Mouse (Mus musculus): Measurements from ENCODE around the gene Tmem140. TPM values are rescaled to one million over a fixed set of nuclear protein-coding genes. Genes with fewer than 3 reads are reported as not detected.

Gene Tmem140
- polyA plus RNA-seq, 1 experiment from 2014 or later, result 1.1 TPM

DNA sequence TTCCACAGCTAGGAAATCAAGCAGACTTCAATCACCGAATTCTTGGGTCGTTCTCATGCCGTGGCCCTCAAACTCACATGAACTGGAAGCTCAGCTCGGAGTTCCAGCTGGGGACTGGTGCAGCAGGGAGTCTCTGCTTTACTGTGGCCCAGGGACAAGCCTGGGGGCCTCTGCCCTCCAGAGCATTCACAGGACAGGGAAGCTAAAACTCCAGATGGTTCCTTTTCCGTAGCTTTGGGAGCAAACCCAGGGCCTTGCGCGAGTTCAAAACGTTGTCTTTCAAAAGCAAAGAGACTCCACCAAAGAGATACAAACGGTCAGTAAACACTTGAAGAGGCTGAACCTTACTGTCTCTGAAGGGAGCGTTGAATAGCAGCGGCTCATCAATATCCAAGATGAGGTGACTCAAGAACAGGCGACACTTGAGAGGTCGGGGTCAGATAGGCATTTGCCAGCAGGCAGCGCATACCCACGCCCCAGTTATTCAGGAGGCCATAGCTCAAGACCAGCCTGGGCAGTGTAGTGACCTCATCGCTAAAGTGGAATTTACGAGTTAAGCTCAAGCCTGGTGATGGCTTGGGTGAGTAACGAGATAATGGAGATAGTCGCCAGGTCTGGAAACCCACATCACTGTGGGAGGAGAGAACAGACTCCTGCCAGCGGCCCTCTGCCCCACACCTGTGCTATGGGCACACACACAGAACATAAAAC is 5.7 kb downstream of the Tmem140 start:
- no peaks in the 10 kb centered on the region for H3K4me1 ChIP-seq
- H3K9ac ChIP-seq (replicated peaks), result no peak overlapping the region
- no peaks in the 10 kb centered on the region for H3K9me3 ChIP-seq (replicated peaks)
- no peak overlapping the region for H3K4me2 ChIP-seq
- H3K27ac ChIP-seq (replicated peaks), result no peak overlapping the region
- H3K4me3 ChIP-seq (replicated peaks), result no peak overlapping the region
- WGBS, result 80% methylated on average over 20 of the region's 20 CpGs
- no peak for ATAC-seq (ENCODE audit: low FRiP score)
- H3K36me3 ChIP-seq, result no peaks in the 10 kb centered on the region
- no peaks in the 10 kb centered on the region for H3K27me3 ChIP-seq (replicated peaks)

DNA sequence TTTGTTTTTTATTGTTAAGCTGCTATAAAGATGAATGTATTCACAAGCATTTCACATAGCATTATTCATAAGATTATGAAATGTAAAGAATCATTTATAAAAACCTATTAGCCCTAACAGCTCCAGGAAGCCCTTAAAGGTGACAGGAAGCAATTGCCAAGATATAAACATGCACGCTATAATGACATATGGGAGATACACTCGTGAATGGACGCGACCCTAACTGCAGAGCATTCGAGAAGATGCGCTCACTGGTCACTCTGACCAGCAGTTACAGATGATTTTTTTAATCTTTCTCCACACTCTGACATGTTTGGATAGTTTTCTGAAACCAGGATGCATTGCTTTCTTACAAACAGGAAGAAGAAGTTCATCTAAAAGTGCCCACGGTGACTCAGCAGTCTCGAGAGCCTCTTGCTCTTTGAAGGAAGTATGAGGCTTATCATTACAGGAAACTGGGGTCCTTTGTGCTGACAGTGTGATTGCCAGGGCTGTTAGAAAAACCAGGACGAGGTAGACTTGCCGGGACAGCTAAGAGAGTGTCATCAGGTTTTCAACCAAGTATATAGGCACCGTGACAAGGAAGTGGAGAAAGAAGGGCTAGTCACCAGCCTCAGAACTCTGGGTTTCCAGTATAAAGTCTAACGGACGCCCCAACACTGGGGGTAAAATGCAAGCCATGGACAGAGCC is 6.4 kb downstream of the Tmem140 start:
- WGBS, result 82% methylated on average over 13 of the region's 13 CpGs

DNA sequence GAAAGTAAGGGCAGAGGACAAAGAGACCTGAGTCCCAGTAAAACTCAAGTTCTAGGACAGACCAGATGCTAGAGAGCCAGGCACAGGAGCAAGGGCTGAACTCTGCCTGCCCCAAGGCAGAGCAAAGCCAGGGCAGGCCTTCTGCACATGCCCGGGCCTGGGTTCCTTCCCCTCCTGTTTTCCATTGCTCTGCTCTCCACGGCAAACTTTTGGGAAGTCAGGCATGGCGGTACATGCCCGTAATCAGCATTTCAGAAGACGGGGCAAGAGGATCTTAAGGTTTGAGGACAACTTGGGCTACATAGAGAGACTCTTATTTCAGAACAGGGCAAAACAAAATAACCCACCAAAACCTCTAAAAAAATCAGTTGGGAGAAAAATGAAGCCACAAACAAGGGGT is 7.2 kb downstream of the Tmem140 start:
- WGBS, result 88% methylated on average over 5 of the region's 5 CpGs
- no peaks in the 10 kb centered on the region for H3K4me1 ChIP-seq
- H3K4me2 ChIP-seq, result no peak overlapping the region
- no peak overlapping the region for H3K9ac ChIP-seq (replicated peaks)
- H3K4me3 ChIP-seq (replicated peaks), result no peak overlapping the region
- ATAC-seq (ENCODE audit: low FRiP score), result no peak
- no peaks in the 10 kb centered on the region for H3K9me3 ChIP-seq (replicated peaks)
- no peaks in the 10 kb centered on the region for H3K27me3 ChIP-seq (replicated peaks)
- no peaks in the 10 kb centered on the region for H3K36me3 ChIP-seq
- H3K27ac ChIP-seq (replicated peaks), result no peak overlapping the region

More for the DNA sequence above, 6.4 kb downstream of the Tmem140 start:
- ATAC-seq (ENCODE audit: low FRiP score), result no peak
- H3K9ac ChIP-seq (replicated peaks), result no peak overlapping the region
- no peaks in the 10 kb centered on the region for H3K9me3 ChIP-seq (replicated peaks)
- no peak overlapping the region for H3K4me3 ChIP-seq (replicated peaks)
- no peaks in the 10 kb centered on the region for H3K27me3 ChIP-seq (replicated peaks)
- no peaks in the 10 kb centered on the region for H3K36me3 ChIP-seq
- H3K4me2 ChIP-seq, result no peak overlapping the region
- H3K27ac ChIP-seq (replicated peaks), result no peak overlapping the region
- no peaks in the 10 kb centered on the region for H3K4me1 ChIP-seq

- ATAC-seq (ENCODE audit: low FRiP score), result no peak
- Histone ChIP-seq H3K4me1 (no peaks in the 10 kb centered on the region), H3K4me2 (no peak overlapping the region), H3K4me3 (replicated peaks) (no peak overlapping the region), H3K27me3 (replicated peaks) (no peaks in the 10 kb centered on the region), H3K9me3 (replicated peaks) (no peaks in the 10 kb centered on the region), H3K9ac (replicated peaks) (no peak overlapping the region), H3K36me3 (no peaks in the 10 kb centered on the region), H3K27ac (replicated peaks) (no peak overlapping the region)
- WGBS, result 85% methylated on average over 5 of the region's 5 CpGs
Observed at GRCm38 (mm10) chr6:34870724-34871123, 7.8 kb downstream of the Tmem140 start.

- Histone ChIP-seq H3K4me1 (peaks cover 11% of the 10 kb centered on the region), H3K9ac (replicated peaks) (no peak overlapping the region), H3K9me3 (replicated peaks) (no peaks in the 10 kb centered on the region), H3K27ac (replicated peaks) (no peak overlapping the region), H3K4me2 (no peak overlapping the region), H3K4me3 (replicated peaks) (no peak overlapping the region), H3K27me3 (replicated peaks) (no peaks in the 10 kb centered on the region), H3K36me3 (no peaks in the 10 kb centered on the region)
- WGBS, result 95% methylated on average over 7 of the region's 7 CpGs
- ATAC-seq (ENCODE audit: low FRiP score), result no peak
Observed at GRCm38 (mm10) chr6:34871929-34872328, 9.0 kb downstream of the Tmem140 start.

GRCm38 (mm10) chr6:34872871-34873270 is 9.9 kb downstream of the Tmem140 start:
- no peaks in the 10 kb centered on the region for H3K27me3 ChIP-seq (replicated peaks)
- no peak overlapping the region for H3K27ac ChIP-seq (replicated peaks)
- no peaks in the 10 kb centered on the region for H3K9me3 ChIP-seq (replicated peaks)
- no peak overlapping the region for H3K4me3 ChIP-seq (replicated peaks)
- WGBS, result 89% methylated on average over 10 of the region's 10 CpGs
- H3K4me1 ChIP-seq, result peaks cover 15% of the 10 kb centered on the region
- no peak for ATAC-seq (ENCODE audit: low FRiP score)
- no peaks in the 10 kb centered on the region for H3K36me3 ChIP-seq
- H3K4me2 ChIP-seq, result no peak overlapping the region
- no peak overlapping the region for H3K9ac ChIP-seq (replicated peaks)

- Histone ChIP-seq H3K9me3 (replicated peaks) (no peaks in the 10 kb centered on the region), H3K27ac (replicated peaks) (0 out of 2 replicates have a peak overlapping the region, but pooled peaks have one; percentile 13), H3K4me1 (peaks cover 22% of the 10 kb centered on the region), H3K4me2 (no peak overlapping the region), H3K36me3 (no peaks in the 10 kb centered on the region), H3K4me3 (replicated peaks) (no peak overlapping the region), H3K9ac (replicated peaks) (no peak overlapping the region), H3K27me3 (replicated peaks) (no peaks in the 10 kb centered on the region)
- no peak for ATAC-seq (ENCODE audit: low FRiP score)
- WGBS, result 77% methylated on average over 21 of the region's 21 CpGs
Observed at GRCm38 (mm10) chr6:34874101-34874921, 11.4 kb downstream of the Tmem140 start.

- Histone ChIP-seq H3K27me3 (replicated peaks) (no peaks in the 10 kb centered on the region), H3K36me3 (no peaks in the 10 kb centered on the region), H3K9ac (replicated peaks) (no peak overlapping the region), H3K27ac (replicated peaks) (no peak overlapping the region), H3K4me3 (replicated peaks) (no peak overlapping the region), H3K4me1 (peaks cover 22% of the 10 kb centered on the region), H3K9me3 (replicated peaks) (no peaks in the 10 kb centered on the region), H3K4me2 (no peak overlapping the region)
- WGBS, result 91% methylated on average over 15 of the region's 15 CpGs
- ATAC-seq (ENCODE audit: low FRiP score), result no peak
Observed at GRCm38 (mm10) chr6:34875268-34875761, 12.4 kb downstream of the Tmem140 start.

- no peak for ATAC-seq (ENCODE audit: low FRiP score)
- no peaks in the 10 kb centered on the region for H3K9me3 ChIP-seq (replicated peaks)
- WGBS, result 73% methylated on average over 12 of the region's 12 CpGs
- 0 out of 2 replicates have a peak overlapping the region, but pooled peaks have one; percentile 17 for H3K9ac ChIP-seq (replicated peaks)
- H3K4me1 ChIP-seq, result peaks cover 22% of the 10 kb centered on the region
- H3K36me3 ChIP-seq, result 0 out of 2 replicates have a peak, but pooled peaks cover 6% of the 10 kb centered on the region
- H3K27me3 ChIP-seq (replicated peaks), result no peaks in the 10 kb centered on the region
- peak overlapping the region; percentile 93; the same call in 1 of the 2 replicates for H3K27ac ChIP-seq (replicated peaks)
- peak overlapping the region; percentile 68 for H3K4me2 ChIP-seq
- peak overlapping the region; percentile 72; the same call in 1 of the 2 replicates for H3K4me3 ChIP-seq (replicated peaks)
Observed at GRCm38 (mm10) chr6:34875966-34876834, 13.3 kb downstream of the Tmem140 start.

DNA sequence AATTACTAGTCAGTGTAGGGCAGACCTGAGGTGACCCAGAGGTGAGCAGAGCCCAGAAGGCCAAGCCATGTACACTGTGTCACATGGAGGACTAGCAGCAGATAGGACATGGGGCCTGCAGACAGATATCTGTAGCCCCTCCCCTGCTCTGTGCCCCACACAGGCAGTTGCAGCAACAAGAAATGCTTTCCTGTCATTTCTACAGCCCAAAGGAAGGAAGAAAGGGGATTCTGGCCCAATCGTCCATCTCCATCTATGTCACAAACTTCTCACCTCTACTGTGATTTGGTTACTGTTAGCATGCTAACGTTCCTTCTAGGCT is 13.8 kb downstream of the Tmem140 start:
- peak overlapping the region; percentile 68 for H3K4me2 ChIP-seq
- no peaks in the 10 kb centered on the region for H3K9me3 ChIP-seq (replicated peaks)
- ATAC-seq (ENCODE audit: low FRiP score), result no peak
- peaks cover 22% of the 10 kb centered on the region for H3K4me1 ChIP-seq
- peak overlapping the region; percentile 93 for H3K27ac ChIP-seq (replicated peaks)
- peak overlapping the region; percentile 81; the same call in 1 of the 2 replicates for H3K9ac ChIP-seq (replicated peaks)
- H3K27me3 ChIP-seq (replicated peaks), result no peaks in the 10 kb centered on the region
- H3K4me3 ChIP-seq (replicated peaks), result peak overlapping the region; percentile 72
- 40% methylated on average over 2 of the region's 2 CpGs for WGBS
- H3K36me3 ChIP-seq, result 0 out of 2 replicates have a peak, but pooled peaks cover 8% of the 10 kb centered on the region
